Mouse (Mus musculus) C2C12 (cell line): ENCODE measurements at regions not wholly inside any gene's neighbourhood (a gene's known extent, or its start where the extent isn't known, plus 50 kb on each side); places are given as distances from the start of the nearest gene placed in this dataset.

Source experiments
- CTCF ChIP-seq: IDR thresholded peaks from one replicate; pipeline ENCODE4 v1.5.1; 2011; ENCODE audit not compliant: control insufficient read depth, insufficient read depth, insufficient read length
- MAX ChIP-seq: IDR thresholded peaks from one replicate; pipeline ENCODE4 v1.6.1; 2011; ENCODE audit warnings: mild to moderate bottlenecking, control low read depth
- MYOD1 ChIP-seq: IDR thresholded peaks from one replicate; pipeline ENCODE4 v1.6.1; 2011; ENCODE audit warnings: low read depth; ENCODE audit not compliant: control insufficient read depth, insufficient read length
- MYOG ChIP-seq: IDR thresholded peaks from one replicate; pipeline ENCODE4 v1.6.1; 2011; ENCODE audit not compliant: control insufficient read depth, insufficient read length; ENCODE audit errors: extremely low read depth
- USF1 ChIP-seq: IDR thresholded peaks from one replicate; pipeline ENCODE4 v1.6.1; 2011; ENCODE audit warnings: low read depth, mild to moderate bottlenecking, control low read depth, moderate library complexity

DNA sequence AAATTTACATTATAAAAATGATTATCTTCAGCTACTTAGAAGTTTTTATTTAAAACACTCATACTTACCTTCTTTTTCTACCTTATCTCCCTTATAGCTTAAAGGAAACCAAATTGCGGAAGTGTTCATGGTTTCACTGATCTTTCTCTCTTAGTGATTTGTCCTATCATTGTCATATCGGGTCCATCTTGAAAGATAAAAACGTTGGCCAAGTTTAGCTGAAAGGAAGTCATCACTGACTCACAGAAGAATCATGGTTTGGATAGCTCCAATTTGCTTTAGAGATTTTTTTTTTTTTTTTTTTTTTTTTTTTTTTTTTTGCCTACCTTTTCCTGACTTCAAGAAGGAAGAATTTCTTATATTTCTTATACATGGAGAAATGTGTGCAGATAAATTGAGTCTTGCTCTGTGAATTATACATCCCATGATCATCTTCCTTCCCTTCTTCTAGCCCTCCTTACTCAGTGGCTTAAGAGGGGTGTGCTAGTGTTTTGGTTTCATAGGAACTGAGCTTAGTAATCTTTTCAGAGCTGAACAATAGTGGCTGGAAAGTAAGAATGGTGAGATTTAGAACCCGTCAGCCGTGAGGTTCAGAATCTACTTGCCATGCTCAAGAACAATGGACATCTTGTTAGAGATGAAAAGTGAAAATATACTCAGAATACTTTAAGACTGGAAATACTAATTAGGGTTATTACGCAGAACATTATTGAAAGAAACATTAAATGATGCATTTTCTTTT lies 76.6 kb downstream of the Gm13691 start:
- no peak for TF ChIP-seq CTCF
- no peak for TF ChIP-seq MAX
- no peak for TF ChIP-seq MYOD1
- no peak for TF ChIP-seq USF1
- TF ChIP-seq MYOG = no peak
